Mouse (Mus musculus) forebrain, postnatal 0 days (tissue): ENCODE data around the gene Anks1. TPM values are rescaled to one million over a fixed set of nuclear protein-coding genes. Genes with fewer than 3 reads are reported as not detected.

Experiments
- ATAC-seq: fragments of 200-750 bp; cut with Nextera tagmentation; 2 replicates; pipeline ENCODE4 v1.8.0; 2017; ENCODE audit warnings: mild to moderate bottlenecking, moderate library complexity
- DNase-seq: peaks from one replicate; pipeline ENCODE4 v3.0.0-alpha.2; 2015
- H3K27ac ChIP-seq: fragments of 300-500 bp; sonication (generic); 2 replicates; pipeline ENCODE4 v1.5.1; 2014; ENCODE audit warnings: low read depth, mild to moderate bottlenecking, antibody characterized with exemption, low read length, moderate library complexity, mixed read lengths
- H3K27me3 ChIP-seq: fragments of 300-500 bp; sonication (generic); 2 replicates; pipeline ENCODE4 v1.6.1; 2014; ENCODE audit warnings: mild to moderate bottlenecking, low read length, mixed read lengths; ENCODE audit not compliant: insufficient read depth
- H3K36me3 ChIP-seq: fragments of 300-500 bp; sonication (generic); 2 replicates; pipeline ENCODE4 v1.6.1; 2014; ENCODE audit warnings: mild to moderate bottlenecking, moderate library complexity; ENCODE audit not compliant: insufficient read depth
- H3K4me1 ChIP-seq: fragments of 300-500 bp; sonication (generic); 2 replicates; pipeline ENCODE4 v1.6.1; 2014; ENCODE audit warnings: antibody characterized with exemption; ENCODE audit not compliant: insufficient read depth
- H3K4me2 ChIP-seq: fragments of 300-500 bp; sonication (generic); 2 replicates; pipeline ENCODE4 v1.6.1; 2014; ENCODE audit warnings: low read depth, mild to moderate bottlenecking, moderate library complexity
- H3K4me3 ChIP-seq: fragments of 300-500 bp; sonication (generic); 2 replicates; pipeline ENCODE4 v1.5.1; 2014; ENCODE audit warnings: low read depth, low read length, mixed read lengths
- H3K9ac ChIP-seq: fragments of 300-500 bp; sonication (generic); 2 replicates; pipeline ENCODE4 v1.6.1; 2014; ENCODE audit warnings: mild to moderate bottlenecking
- H3K9me3 ChIP-seq: fragments of 300-500 bp; sonication (generic); 2 replicates; pipeline ENCODE4 v1.6.1; 2016; ENCODE audit warnings: low read length
- CTCF ChIP-seq: sonication (generic); IDR thresholded peaks from 2 replicates; pipeline ENCODE4 v1.5.1; 2016; ENCODE audit warnings: antibody characterized with exemption, control low read depth, low read depth
- WGBS: fragments of 180-500 bp; shearing (Covaris S2); extraction: QIAGEN DNeasy Blood & Tissue Kit; methylation state at CpG from one replicate; pipeline ENCODE4 v1.1.7; 2014; 5-methylcytosine and 5-hydroxymethylcytosine counted together
- polyA plus RNA-seq: library from polyadenylated mRNA; unstranded; fragments of >200 nt; fragmentation: Nextera tagmentation; extraction: Ambion mirVana; gene quantifications from 2 replicates; pipeline ENCODE4 v1.2.1, GENCODE M21; 2015
- total RNA-seq: library from RNA; depleted of rRNA; stranded (reverse); fragments of >200 nt; gene quantifications from 2 replicates; pipeline ENCODE4 v1.2.3, GENCODE M21; 2014

The Anks1 gene
- total and polyA plus RNA-seq, 2 experiments from 2014 or later, result 21.1 to 67.4 TPM

GRCm38 (mm10) chr17:28050210-28050609, 141.1 kb downstream of the Anks1 start:
- peaks cover 37% of the 10 kb centered on the region for H3K36me3 ChIP-seq
- no peaks in the 10 kb centered on the region for H3K27me3 ChIP-seq
- DNase-seq, result no peak
- no peak overlapping the region for H3K4me2 ChIP-seq
- no peaks in the 10 kb centered on the region for H3K9me3 ChIP-seq
- H3K9ac ChIP-seq, result no peak overlapping the region
- no peak overlapping the region for H3K27ac ChIP-seq
- 85% methylated on average over 8 of the region's 8 CpGs for WGBS
- ATAC-seq, result no peak
- TF ChIP-seq CTCF, result no peak
- H3K4me3 ChIP-seq, result no peak overlapping the region
- no peaks in the 10 kb centered on the region for H3K4me1 ChIP-seq

DNA sequence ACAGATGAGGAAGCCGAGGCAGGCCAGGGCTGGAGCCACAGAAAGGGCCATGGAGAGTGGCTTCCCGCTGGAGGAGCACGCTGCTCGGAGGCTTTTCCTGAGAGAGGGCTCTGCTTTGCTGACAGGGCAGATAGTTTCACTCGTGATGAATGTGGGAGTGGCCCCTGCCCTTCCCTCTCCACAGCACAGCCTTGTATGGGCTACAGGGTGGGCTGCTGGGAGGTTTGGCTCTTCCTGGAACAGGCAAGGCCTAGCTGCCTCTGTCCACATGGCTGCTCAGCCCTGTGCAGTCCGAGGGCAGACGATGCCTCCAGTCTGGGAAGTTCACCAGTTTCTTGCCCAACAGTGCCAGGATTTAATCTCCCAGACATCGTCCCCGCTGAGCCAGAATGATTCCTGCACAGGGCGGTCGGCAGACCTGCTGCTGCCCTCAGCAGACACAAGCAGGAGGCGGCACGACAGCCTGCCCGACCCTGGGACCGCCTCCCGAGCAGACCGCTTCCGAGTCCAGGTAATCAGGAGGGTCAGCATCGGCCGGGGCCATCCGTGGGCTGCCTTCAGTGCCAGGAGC, 143.3 kb downstream of the Anks1 start:
- H3K27me3 ChIP-seq, result no peaks in the 10 kb centered on the region
- H3K9me3 ChIP-seq, result no peaks in the 10 kb centered on the region
- no peak overlapping the region for H3K4me2 ChIP-seq
- ATAC-seq (no peak), DNase-seq (no peak)
- no peak for TF ChIP-seq CTCF
- H3K36me3 ChIP-seq, result peaks cover 45% of the 10 kb centered on the region
- no peak overlapping the region for H3K4me3 ChIP-seq
- H3K9ac ChIP-seq, result no peak overlapping the region
- no peaks in the 10 kb centered on the region for H3K4me1 ChIP-seq
- 83% methylated on average over 21 of the region's 21 CpGs for WGBS
- H3K27ac ChIP-seq, result no peak overlapping the region

DNA sequence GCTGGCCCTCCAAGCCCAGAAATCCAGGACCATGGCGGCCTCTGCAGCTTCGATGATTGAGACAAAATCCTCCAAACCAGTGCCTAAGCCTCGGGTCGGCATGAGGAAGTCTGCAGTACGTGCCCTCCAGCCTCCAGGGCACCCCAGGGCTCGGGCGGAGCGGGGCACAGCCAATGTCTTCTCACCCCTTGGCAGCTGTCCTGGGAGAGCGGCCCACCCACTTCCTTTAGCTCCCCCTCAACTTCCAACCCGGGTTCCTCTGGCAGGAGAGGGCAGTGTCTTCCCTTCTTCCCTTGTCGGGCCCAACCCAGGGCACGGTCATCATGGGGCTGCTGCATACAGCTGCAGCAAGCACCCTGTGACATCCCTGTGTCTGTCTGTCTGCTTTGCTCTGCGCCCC, 149.2 kb downstream of the Anks1 start:
- H3K36me3 ChIP-seq, result peaks cover 55% of the 10 kb centered on the region

GRCm38 (mm10) chr17:28060681-28061080, 151.6 kb downstream of the Anks1 start:
- ATAC-seq, result no peak

More for the DNA sequence above, 149.2 kb downstream of the Anks1 start:
- H3K27ac ChIP-seq, result no peak overlapping the region
- H3K4me3 ChIP-seq, result no peak overlapping the region
- 90% methylated on average over 13 of the region's 13 CpGs for WGBS
- TF ChIP-seq CTCF, result no peak
- no peak overlapping the region for H3K9ac ChIP-seq
- H3K9me3 ChIP-seq, result no peaks in the 10 kb centered on the region
- no peak overlapping the region for H3K4me2 ChIP-seq
- ATAC-seq, result no peak
- H3K4me1 ChIP-seq, result no peaks in the 10 kb centered on the region
- no peaks in the 10 kb centered on the region for H3K27me3 ChIP-seq
- no peak for DNase-seq

DNA sequence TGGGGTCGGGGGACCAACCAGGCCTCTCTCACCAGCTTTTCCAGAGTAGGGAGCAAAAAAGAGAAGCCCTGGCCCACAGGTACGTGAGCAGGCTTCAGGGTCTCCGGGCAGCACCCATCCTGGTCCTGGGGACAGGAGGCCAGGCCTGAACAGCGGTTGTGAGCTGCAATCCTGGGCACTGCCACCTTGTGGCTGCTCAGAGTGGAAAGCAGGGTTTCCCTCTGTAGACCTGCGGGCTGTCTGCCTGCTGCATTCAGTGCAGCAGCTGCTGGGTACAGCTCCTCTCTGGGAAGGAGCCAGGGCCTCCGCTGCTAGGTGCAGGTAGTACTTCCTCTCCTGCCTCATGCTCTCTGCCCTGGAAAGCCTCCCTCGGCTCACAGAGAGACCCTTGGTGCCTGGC, 152.4 kb downstream of the Anks1 start:
- peak; percentile 83 for TF ChIP-seq CTCF
- ATAC-seq (peak; percentile 77), DNase-seq (peak; percentile 54)
- Histone ChIP-seq H3K36me3 (peaks cover 38% of the 10 kb centered on the region), H3K4me1 (no peaks in the 10 kb centered on the region), H3K9me3 (no peaks in the 10 kb centered on the region), H3K9ac (no peak overlapping the region), H3K27me3 (no peaks in the 10 kb centered on the region), H3K4me3 (no peak overlapping the region), H3K27ac (no peak overlapping the region; the same call in 1 of the 2 replicates), H3K4me2 (no peak overlapping the region)
- 43% methylated on average over 7 of the region's 7 CpGs for WGBS

More at GRCm38 (mm10) chr17:28060681-28061080, 151.6 kb downstream of the Anks1 start:
- H3K9ac ChIP-seq, result no peak overlapping the region
- no peaks in the 10 kb centered on the region for H3K9me3 ChIP-seq
- TF ChIP-seq CTCF, result no peak
- no peak overlapping the region for H3K4me2 ChIP-seq
- peaks cover 43% of the 10 kb centered on the region for H3K36me3 ChIP-seq
- H3K27me3 ChIP-seq, result no peaks in the 10 kb centered on the region
- H3K27ac ChIP-seq, result no peak overlapping the region
- DNase-seq, result no peak
- no peak overlapping the region for H3K4me3 ChIP-seq
- no peaks in the 10 kb centered on the region for H3K4me1 ChIP-seq
- 93% methylated on average over 11 of the region's 11 CpGs for WGBS

DNA sequence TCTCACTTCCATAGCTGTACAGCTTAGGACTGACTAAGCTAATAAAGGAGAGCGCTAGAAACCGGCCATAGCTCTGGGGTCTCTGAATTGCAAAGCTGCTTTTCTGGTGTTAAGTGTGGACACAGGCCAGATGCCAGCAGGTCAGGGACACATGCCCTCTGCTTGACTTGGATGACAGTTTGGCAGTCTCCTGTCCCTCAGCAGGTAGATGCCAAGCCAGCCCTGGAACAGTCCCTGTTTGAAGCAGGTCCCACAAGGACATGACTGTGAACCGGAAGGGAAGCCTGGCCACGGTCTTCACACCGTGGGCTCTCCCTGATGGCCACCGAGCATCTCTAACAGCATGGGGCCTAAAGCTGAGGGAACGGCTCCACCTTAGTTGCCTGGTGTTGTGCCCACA, 153.6 kb downstream of the Anks1 start:
- no peak for ATAC-seq
- no peaks in the 10 kb centered on the region for H3K4me1 ChIP-seq
- no peak overlapping the region for H3K4me2 ChIP-seq
- no peak for DNase-seq
- no peak overlapping the region for H3K27ac ChIP-seq
- WGBS, result 87% methylated on average over 7 of the region's 7 CpGs
- no peaks in the 10 kb centered on the region for H3K27me3 ChIP-seq
- H3K9me3 ChIP-seq, result no peaks in the 10 kb centered on the region
- no peak for TF ChIP-seq CTCF
- no peak overlapping the region for H3K4me3 ChIP-seq
- no peak overlapping the region for H3K9ac ChIP-seq
- peaks cover 31% of the 10 kb centered on the region for H3K36me3 ChIP-seq

- Histone ChIP-seq H3K4me2 (no peak overlapping the region), H3K4me1 (no peaks in the 10 kb centered on the region), H3K27ac (0 out of 2 replicates have a peak overlapping the region, but pooled peaks have one; percentile 35), H3K9ac (no peak overlapping the region), H3K9me3 (no peaks in the 10 kb centered on the region), H3K36me3 (peaks cover 27% of the 10 kb centered on the region), H3K27me3 (no peaks in the 10 kb centered on the region), H3K4me3 (no peak overlapping the region)
- DNase-seq, result no peak
- ATAC-seq, result no peak
- 72% methylated on average over 6 of the region's 6 CpGs for WGBS
- no peak for TF ChIP-seq CTCF
These were observed 154.1 kb downstream of the Anks1 start for GRCm38 (mm10) chr17:28063163-28063562.
